Mouse (Mus musculus) embryo, embryonic 10.5 days (tissue): Measurements from ENCODE around the gene Glyr1.

Experiments used
- DNase-seq: peaks from one replicate; pipeline ENCODE4 v3.0.0-alpha.2; 2015; ENCODE audit warnings: low spot score

The Glyr1 gene

DNA sequence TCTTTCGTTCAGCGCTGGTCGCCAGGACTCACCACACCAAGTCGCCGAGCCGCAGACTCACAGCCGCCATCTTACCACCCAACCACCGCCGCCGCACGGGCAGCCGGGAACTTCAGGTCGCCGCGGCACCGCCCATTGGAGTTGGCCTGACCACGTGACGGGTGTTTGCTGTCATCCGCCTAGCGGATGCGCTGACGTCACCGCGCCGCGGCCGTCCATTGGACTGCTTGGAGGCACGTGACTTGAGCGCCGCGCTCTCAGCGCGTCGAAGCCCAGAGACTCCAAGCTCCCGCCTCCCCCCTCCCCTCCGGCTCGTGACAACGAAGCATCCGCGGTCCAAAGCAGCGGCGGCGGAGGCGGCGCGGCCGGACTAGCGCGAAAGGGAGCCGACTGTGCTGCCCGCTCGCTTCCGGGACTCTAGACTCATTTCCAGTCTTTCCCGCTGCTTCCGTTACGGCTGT, at the start of gene Glyr1, which contains the start of gene Ubn1:
TSS of gene Glyr1 (minus strand) at position 90 of the 461 bp plus-strand sequence.
TSS of gene Ubn1 (plus strand) at position 284 of the 461 bp plus-strand sequence.
- peak; percentile 99 for DNase-seq

DNA sequence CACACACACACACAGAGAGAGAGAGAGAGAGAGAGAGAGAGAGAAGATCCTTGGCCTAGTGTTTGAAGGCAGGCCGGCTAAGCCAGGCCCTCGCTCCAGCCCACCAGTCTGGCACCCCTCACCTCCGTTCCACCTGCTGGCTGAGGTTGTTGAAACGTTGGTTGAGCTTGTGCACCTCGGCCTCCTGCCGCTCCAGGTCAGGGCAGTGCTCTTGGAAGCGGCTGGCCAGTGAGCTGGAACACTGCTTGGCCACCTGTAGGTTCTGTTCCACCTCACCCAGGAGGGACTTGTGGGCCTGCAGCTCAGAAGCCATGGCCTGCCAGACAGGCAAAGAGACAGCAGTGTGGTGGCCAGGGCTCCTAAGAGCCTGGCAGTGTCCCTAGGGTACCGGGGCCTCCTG, 46.8 kb upstream of the Glyr1 start:
- DNase-seq = no peak

DNA sequence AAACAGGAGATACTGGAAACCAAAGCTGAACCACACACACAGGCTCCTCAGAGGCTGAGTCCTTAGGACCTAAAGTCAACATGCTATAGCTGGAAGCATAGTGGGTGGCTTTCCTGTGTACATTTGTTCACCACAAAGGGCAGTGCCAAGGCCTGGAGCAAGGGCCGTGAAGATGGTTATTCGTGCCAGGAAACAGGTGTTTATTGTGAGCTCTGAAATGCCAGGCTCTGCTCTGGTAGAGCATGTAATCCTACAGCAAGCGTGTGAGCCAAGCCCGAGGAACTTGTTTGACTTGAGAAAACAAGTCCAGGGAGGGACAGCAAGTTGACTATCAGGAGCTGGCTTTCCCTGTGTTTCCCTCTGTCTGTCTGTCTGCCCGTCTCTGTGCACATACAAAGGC, 43.6 kb upstream of the Glyr1 start:
- no peak for DNase-seq

DNA sequence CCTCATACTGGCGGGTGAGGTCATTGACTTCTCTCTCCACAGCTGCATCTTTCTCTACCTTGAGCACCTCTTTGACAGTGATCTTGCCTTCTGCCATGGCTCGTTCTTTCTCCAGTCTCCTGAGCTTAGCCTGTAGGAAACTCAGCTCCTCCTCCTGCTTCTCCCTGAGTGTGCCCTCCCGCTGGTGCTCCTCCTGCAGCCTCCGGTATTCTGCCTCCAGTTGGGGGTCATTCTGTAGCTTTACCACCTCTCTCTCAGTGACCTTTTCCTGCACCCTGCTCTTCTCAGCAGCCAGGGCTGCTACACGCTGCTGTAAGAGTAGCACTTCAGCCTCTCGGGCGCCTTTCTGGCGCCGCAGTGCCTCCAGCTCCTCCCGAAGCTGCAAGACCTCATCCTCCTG, 39.4 kb upstream of the Glyr1 start:
- DNase-seq = no peak

DNA sequence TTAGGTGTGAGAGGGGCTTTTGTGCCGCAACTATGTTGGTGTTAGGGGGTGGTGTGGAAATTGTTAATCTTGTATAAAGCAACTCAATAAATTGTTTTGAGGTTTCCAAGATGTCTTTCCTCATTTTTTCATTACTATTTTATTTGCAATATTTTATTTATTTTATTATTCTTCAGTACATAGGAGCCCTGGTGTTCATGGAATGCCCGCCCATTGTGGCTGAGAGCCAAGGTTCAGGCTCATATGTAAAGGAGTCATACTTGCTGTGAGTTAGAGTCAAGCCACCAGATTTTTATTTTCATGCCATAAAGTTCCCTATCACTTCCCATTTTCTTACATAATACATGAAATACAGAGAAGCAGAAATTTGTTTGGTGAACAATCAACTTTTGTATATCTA, 36.5 kb upstream of the Glyr1 start:
- DNase-seq = no peak

DNA sequence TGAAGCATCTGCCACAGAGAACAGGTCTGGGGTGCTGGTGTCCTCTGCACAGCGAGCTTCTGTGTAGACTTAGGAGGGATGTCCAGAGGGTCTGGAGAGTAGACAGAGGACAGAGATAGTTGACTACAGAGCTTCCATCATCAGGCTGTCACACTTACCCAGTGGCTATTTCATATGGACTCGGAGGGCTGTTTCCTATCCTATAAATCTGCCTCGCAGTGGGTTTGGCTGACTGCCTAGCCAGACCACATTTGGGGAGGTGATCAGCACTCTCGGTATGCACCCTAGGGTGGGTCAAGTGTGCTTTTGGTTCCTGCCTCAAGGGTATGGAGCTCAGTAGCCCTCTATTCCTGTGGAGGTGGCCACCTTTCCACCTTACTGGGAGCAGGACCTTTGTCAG, 35.5 kb upstream of the Glyr1 start:
- DNase-seq = no peak

DNA sequence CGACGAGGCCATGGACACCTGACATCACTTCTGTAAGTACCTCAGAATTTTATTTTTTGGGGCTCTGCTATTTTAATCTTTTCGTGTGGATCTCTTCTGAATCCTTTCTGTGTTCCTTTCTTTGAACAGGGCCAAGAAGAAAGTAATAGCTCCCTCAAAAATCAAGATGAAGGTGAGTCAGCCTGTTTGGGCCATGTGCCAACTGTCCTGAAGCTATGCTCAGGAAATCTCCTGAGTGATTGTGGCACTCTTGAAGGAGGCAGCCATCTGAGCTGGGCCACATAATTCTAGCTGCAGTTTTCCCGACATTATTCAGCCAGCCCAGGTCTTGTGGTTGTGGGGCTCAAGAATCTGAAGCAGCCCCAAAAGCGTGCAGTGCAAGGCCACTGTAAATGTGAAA, 24.7 kb upstream of the Glyr1 start:
- DNase-seq = no peak

DNA sequence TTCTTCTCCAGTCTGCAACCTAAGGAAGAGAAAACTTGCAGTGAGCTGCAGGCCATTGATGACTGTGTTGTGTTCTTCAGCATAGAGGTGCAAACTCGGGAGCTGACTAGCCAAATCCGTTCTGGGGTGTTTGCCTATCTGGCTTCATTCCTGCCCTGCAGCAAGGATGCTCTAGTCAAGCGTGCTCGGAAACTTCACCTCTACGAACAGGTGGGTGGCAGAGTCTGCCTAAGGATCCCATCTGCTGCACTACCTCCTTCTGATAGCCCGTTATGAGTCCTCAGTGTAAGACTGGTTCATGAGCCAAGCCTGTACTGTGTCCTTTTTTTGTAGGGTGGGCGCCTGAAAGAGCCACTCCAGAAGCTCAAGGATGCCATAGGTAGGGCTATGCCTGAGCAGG, 22.3 kb upstream of the Glyr1 start:
- DNase-seq = no peak

DNA sequence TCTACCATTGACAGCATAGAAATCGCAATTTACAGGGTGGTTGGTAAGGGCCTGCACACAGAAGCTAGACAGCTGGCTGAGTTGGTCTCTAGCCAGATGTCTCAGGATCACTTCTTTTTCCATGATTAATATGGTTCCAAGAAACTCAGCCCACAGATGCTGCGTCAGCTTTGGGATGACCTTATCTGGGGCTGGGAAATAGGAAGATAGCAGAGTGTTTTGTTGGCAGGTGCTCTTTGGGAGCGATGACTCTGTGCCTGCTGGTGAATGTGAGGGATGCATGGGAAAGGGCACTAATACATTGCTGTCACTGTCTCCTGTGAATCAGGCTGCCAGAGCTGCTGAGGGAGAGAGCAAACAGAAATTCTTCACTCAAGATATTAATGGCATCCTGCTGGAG, 20.7 kb upstream of the Glyr1 start:
- DNase-seq = no peak

DNA sequence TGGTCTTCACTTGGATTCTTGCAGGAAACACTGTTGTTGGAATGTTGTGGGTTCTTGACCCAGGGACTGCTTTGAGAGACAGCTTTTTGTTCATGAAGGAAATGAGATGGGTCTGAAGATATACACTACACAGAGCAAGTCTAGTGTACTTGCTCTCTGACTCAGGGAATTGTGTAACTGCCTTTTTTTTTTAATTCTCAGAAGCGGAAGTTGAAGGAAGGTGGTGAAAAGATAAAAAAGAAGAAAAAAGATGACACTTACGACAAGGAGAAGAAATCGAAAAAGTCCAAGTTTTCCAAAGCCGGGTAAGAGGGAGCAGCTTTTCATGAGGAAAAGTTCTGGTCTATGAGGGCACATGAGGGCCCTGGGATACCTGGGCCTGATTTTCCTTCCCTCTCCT, 13.8 kb upstream of the Glyr1 start:
- DNase-seq = no peak

DNA sequence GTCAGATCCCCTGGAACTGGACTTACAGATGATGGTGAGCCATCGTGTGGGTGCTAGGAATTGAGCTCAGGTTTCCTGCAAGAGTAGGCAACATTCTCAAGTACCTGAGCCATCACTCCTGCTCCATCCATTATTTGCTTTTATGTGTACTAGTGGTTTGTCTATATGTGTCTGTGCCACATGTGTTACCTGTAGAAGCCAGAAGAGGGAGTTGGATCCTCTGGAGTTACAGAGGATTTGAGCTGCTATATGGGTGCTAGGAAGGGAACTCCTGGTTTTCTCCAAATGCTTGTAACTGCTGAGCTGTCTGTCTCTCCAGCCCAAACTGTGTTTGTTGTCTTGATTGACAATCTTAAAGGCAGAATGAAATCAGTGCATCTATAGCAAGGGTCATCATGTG, 8.5 kb upstream of the Glyr1 start:
- DNase-seq = peak; percentile 42

DNA sequence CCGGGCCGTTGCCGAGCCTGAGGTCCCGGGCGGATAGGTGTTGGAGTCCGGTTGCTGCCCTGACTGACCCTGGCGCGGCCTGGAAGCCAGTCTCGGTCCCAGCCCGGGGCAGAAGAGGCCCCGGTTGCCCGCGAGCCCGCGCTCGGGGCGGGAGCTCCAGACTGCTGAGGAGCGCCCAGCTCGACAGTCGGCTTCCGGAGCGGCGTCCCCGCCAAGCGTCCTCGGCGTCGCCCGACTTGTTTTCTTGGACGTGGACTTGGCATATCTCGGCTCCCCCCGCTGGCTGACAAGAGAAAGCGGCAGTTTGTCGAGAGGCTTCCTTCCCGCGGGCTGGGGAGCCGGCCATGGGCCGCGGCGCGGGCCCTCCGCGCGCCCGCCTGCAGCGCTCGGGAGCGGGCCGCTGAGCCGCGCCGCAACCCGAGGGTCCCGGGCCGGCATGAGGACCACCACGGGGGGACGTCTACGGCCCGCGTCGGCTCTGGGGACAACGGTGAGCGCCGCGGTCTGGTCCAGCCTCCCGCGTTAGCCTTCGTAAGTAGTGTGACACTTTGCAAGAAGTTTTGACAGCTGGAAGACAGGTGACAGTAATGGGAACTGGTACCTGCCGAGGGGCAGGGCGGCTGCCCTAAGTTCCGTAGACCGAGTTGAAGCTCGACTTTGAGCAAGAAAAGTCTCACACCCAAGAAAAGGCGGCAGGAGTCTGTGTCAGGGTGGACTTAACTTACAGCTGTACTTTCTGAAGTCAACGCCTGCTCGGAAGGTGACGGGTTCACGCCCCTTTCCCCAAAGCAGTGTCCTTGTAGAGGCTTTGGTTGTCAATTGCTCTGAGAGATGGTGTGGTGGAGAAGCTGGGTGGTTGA, 818 bp upstream of the Glyr1 start:
- peak; percentile 79 for DNase-seq

DNA sequence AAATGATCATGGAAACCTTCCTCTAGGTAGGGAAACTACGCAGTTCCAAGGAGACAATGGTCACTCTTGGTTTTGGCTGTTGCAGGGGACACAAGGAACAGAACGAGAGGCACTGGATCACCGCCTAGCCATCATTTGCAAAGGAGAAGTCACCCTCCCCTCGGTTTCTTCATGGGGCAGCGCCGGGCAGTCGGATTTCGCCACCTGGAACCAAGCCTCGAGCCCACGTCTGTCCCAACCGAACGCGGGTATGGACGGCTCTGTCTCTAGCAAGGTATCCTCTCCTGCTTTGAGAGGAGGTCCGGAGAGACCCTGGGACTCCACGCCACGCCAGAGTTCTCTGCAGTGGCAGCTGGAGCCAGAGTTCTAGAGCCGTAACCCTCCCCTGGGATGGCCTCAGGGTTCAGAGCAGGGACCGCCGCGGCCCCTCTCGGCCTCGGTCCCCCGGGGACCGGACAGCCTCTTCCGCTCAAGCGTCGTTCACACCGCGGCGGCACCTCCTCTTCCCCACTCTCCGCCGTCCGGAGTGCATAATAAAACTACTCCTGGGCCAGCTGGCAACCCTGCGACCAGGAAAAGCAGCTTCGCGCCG, 385 bp downstream of the Glyr1 start:
- no peak for DNase-seq

DNA sequence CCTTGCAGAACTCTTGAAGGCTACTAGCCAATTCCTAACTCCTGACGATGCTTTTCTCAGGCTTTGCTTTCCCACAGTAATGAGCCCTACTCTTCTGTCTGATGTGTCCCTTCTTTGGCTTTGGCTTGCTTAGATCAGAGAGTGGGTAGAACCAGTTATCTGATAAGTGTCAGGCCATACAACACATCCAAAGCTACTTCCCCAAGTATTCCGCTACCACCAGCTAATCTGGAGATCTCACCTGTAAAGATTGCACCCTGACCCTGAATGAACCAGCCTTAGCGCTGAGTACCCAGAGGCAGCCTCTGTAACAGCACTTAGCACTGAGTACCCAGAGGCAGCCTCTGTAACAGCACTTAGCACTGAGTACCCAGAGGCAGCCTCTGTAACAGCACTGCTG, 4.3 kb downstream of the Glyr1 start:
- DNase-seq = no peak

DNA sequence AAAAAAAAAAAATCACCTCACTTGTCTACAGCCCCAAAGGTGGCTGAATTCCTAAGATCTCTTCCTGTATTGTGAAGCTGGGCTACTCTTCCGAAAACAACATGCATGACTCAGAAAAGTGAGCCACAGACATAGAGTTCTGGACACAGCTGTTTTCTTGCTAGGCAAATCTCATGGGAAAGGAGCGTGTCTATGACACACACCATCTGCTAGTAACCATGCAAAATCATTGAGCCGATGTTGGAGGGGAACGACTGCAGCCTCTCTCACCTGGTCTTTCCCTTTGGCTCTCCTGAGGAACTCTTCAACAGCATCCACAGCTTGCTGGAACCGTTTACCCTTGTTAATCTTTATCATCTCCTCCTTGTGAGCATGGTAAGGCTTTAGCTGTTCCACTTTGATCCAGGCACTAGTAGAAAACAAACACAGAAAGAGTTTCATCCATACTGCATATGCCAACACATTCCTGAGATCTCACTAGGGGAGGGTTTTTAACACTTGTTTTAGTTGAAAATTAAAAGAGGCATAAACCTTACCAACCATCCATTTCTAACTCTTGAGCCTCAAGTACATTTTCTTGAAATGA, 12.9 kb downstream of the Glyr1 start:
- no peak for DNase-seq

DNA sequence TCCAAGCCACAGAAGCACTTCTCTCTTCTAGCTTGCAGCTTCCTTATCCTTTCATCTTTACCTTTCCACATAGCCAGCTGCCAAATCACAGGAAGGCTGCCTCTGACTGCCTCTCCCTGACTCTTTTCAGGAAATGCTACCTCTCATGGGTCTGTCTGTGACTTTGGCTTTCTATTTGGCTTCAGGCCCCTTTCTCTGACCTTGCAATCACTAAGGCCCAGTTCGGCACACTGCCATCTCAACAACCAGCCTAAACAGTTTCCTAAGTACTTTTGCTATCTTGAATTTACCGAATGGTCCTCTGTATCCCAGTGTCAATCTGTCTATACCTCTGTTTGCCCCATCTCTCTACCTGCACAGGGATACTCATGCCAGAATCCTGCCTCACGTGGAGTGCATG, 14.1 kb downstream of the Glyr1 start:
- no peak for DNase-seq

DNA sequence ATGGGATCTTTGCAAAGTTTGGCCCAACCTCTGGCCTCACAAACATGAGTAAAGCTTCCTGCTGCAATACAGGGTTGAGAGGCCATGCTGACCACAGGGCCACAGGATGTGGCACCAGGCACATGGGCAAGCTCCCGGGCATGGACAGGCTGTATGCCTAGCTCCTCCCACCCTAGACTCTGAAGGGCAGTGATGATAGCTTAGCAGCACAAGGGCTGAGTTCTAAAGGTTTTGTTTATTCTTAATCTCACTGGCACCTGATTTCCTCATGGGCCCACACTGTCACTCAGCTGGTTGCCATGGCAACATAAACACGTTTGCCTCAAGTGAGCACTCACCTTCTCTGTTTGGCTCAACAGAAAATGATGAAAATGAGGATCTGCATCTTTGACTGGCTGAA, 19.8 kb downstream of the Glyr1 start:
- no peak for DNase-seq

DNA sequence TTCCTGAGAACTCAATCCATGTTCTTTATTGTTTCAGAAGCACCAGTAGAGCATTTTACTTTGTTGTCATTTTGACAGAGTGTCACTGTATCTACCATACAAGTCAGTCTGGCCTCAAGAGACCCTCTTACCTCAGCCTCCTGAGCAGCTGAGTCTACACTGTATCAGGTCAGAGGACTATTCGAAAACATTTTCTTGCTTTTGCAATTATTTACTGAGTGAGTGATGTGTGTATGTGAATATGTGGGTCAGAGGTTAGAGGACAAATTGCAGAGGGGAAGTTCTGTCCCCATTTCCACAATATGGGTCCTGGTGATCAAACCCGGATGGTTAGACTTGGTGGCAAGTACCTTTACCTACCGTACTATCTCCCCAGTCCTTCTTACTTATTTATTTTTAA, 25.6 kb downstream of the Glyr1 start:
- DNase-seq = no peak

DNA sequence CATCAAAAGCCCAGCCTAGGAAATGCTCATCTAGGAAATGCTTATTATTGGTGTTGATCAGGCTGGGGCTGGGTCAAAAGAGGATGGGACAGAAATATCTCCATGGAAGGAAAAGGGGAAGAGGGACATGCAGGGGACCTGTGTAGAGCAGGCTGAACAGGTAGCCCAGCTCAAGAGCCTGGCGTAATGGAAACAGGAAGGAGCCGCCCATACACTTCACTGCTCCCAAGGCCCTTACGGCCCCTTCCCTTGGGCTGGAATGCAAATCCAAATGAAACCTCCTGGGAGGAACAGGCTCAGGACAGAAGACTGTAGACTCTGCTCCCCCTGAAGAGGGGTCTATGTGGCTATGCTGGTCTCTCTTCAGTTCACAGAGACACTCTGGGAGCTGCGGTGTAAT, 35.1 kb downstream of the Glyr1 start:
- DNase-seq = no peak

DNA sequence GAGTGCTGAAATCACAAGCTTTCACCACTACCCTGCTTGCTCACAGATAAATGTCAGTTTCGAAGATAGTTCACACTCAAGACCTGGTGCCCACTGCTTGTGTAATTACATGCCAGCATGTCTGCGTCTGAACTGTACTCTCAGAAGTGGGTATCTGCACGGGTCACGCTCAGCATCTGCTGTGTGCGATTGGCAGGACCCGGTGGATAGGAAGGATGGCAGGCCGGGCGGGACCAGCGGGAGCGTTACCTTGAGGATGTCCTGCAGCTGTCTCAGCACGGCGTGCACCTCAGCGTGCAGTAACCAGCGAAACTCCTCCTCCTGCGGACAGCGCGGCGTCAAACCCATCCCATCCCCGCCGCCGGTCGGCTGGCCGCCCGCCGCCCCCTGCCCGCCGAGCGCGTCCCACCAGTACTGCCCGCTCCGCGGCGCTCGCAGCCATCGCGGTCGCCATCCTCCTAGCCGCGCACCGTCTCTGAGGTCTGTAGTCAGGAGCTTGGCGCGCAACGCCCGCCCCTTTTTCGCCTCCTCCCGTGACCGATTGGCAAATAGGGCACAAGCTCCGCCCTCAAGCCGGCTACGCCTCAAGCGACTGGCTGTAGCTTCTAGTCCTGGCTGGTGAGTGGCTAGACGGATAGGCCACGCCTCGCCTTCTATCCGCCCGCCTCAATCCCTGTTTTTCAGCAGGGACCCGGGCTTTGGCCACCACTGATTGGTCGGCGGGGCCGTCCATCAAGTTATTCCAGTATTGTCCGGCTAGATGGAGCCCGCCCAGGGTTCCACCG, 36.4 kb downstream of the Glyr1 start, which contains the start of gene Rogdi:
TSS of gene Rogdi (minus strand) at position 500 of the 785 bp plus-strand sequence.
- DNase-seq = peak; percentile 99

DNA sequence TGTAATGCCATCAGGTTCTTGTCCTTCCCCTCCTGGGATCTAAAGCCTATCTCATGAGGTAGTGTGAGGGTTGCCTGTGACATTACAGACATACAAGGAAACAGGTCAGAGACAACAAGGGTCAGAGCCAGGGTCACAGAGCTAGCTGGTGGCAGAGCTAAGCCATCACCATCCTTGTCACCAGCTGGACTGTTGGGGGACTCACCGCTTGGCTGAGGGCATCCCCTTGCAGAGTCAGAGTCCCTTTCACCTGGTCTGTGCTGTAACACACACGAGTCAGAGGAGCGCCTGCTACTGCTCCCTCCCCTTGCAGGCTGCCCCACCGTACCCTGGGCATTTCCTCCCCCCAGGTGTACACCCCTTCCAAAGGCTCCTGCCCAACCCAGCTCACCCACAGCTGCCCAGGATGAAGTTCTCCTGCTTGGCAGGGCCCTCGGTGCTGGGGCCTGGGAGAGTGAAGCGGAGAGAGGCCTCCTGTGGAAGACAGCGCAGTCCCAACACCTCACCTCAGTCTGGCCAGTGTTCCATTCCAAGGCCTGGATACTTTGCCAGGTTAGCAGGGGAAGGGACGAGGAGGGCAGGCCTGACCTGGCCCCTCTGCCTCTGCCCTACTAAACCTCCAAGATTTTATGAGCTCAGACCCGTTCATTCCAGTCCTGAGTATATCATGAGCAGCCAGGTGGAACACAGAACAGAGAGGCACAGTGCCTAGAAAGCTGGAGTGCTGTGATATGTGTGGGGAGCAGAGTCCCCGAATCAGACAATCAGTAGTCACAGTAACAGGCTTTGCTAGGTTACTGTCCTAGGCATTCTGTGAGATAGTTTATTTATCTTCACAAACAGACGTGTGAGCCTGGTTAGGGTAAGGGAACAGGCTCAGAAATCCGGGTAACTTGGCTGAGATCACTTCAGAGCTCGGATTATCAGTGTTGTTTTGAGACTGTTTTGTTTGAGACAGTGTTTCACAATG, 37.3 kb downstream of the Glyr1 start:
- DNase-seq = peak; percentile 4
